ENCODE assay signal across 9 mouse cellular contexts in genomic region chr7:16103760-16104159, GRCm38 (mm10). TPM values are rescaled to one million over a fixed set of nuclear protein-coding genes. Genes with fewer than 3 reads are reported as not detected.
DNase-seq lines count a peak whose midpoint lies in the region; ATAC-seq and TF ChIP-seq lines count a peak whose summit lies in the region.
"Had no signal": no experiment of that assay in that cellular context is flagged by ENCODE, and none has a peak within 500 bp of the region (broad histone marks: within the 10 kb centered on the region; RNA-seq: fewer than 3 reads in every experiment).

No protein-coding gene starts in this region.

- no peak overlapping the region for H3K4me3 ChIP-seq in forebrain, embryonic 13.5 days
- no peak overlapping the region for H3K4me3 ChIP-seq in forebrain, embryonic 10.5 days
- 0 out of 2 replicates have a peak overlapping the region, but pooled peaks have one; percentile 10 for H3K4me3 ChIP-seq in E14TG2a.4 (replicated peaks; ENCODE audit: low read length)
- no peak overlapping the region for H3K4me3 ChIP-seq in embryonic facial prominence, embryonic 15.5 days (replicated peaks)

- no peaks in the 10 kb centered on the region for H3K27me3 ChIP-seq in forebrain, embryonic 13.5 days
- no peaks in the 10 kb centered on the region for H3K27me3 ChIP-seq in forebrain, embryonic 10.5 days (ENCODE audit: poor library complexity, severe bottlenecking)
- H3K27me3 ChIP-seq in E14TG2a.4 (ENCODE audit: insufficient read depth, low read length), result no peaks in the 10 kb centered on the region
- no peaks in the 10 kb centered on the region for H3K27me3 ChIP-seq in embryonic facial prominence, embryonic 15.5 days

- peak overlapping the region; percentile 37; the same call in 1 of the 2 replicates for H3K27ac ChIP-seq in forebrain, embryonic 13.5 days
- H3K27ac ChIP-seq in forebrain, embryonic 10.5 days, result no peak overlapping the region
- H3K27ac ChIP-seq in embryonic facial prominence, embryonic 15.5 days (replicated peaks), result peak overlapping the region; percentile 48

- H3K4me1 ChIP-seq in forebrain, embryonic 13.5 days, result peaks cover 29% of the 10 kb centered on the region
- peaks cover 28% of the 10 kb centered on the region for H3K4me1 ChIP-seq in forebrain, embryonic 10.5 days
- H3K4me1 ChIP-seq in E14TG2a.4 (replicated peaks; ENCODE audit: low read depth, low read length), result peaks cover 75% of the 10 kb centered on the region
- H3K4me1 ChIP-seq in embryonic facial prominence, embryonic 15.5 days, result peaks cover 50% of the 10 kb centered on the region

- no peaks in the 10 kb centered on the region for H3K9me3 ChIP-seq in forebrain, embryonic 13.5 days (replicated peaks)
- H3K9me3 ChIP-seq in forebrain, embryonic 10.5 days, result no peaks in the 10 kb centered on the region
- H3K9me3 ChIP-seq in E14TG2a.4 (ENCODE audit: low read length), result no peaks in the 10 kb centered on the region
- no peaks in the 10 kb centered on the region for H3K9me3 ChIP-seq in embryonic facial prominence, embryonic 15.5 days (replicated peaks)

- no peak for TF ChIP-seq CTCF in E14TG2a.4 (conservative IDR thresholded peaks at IDR 0.05; ENCODE audit: low read length)

- 67% methylated on average over 6 of the region's 6 CpGs for WGBS in forebrain, embryonic 13.5 days
- 75% methylated on average over 6 of the region's 6 CpGs for WGBS in forebrain, embryonic 10.5 days
- WGBS in embryonic facial prominence, embryonic 15.5 days, result 48% methylated on average over 6 of the region's 6 CpGs

- no peak overlapping the region; the same call in 1 of the 2 replicates for H3K9ac ChIP-seq in forebrain, embryonic 13.5 days
- no peak overlapping the region for H3K9ac ChIP-seq in embryonic facial prominence, embryonic 15.5 days

- H3K36me3 ChIP-seq in forebrain, embryonic 13.5 days (ENCODE audit: poor library complexity, severe bottlenecking), result peaks cover 52% of the 10 kb centered on the region
- peaks cover 71% of the 10 kb centered on the region for H3K36me3 ChIP-seq in forebrain, embryonic 10.5 days (replicated peaks)
- H3K36me3 ChIP-seq in E14TG2a.4 (ENCODE audit: insufficient read depth, low read length), result peaks cover 87% of the 10 kb centered on the region
- peaks cover 60% of the 10 kb centered on the region for H3K36me3 ChIP-seq in embryonic facial prominence, embryonic 15.5 days

- ATAC-seq in forebrain, embryonic 13.5 days, result 0 out of 2 replicates have a peak, but pooled peaks have one; percentile 39
- peak; percentile 62; the same call in 1 of the 2 replicates for ATAC-seq in embryonic facial prominence, embryonic 15.5 days (ENCODE audit: insufficient number of reproducible peaks, low FRiP score, low TSS enrichment, low read depth)
- no peak for ATAC-seq in erythroblast, adult 5-6 weeks (replicated peaks; ENCODE audit: low FRiP score, poor library complexity, severe bottlenecking)

- no peak overlapping the region for H3K4me2 ChIP-seq in forebrain, embryonic 13.5 days
- no peak overlapping the region for H3K4me2 ChIP-seq in embryonic facial prominence, embryonic 15.5 days (replicated peaks)

- DNase-seq in forebrain, embryonic 10.5 days (ENCODE audit: extremely low spot score, low spot score), result no peak
- peak; percentile 82 for DNase-seq in left cerebral cortex, adult 11 months (ENCODE audit: low spot score)
- DNase-seq in right cerebral cortex, postnatal 25 days, result peak; percentile 82
- no peak for DNase-seq in thymus, postnatal 36 days

RNA-seq across cellular contexts. Expression of gene Napa, which starts 5.5 kb away (rescaled TPM):
- 166 and 186 TPM in 2 replicates for polyA plus RNA-seq in forebrain, embryonic 13.5 days (2015; fragmentation: Nextera tagmentation; extraction: Ambion mirVana)
- polyA plus RNA-seq in forebrain, embryonic 10.5 days (2016; fragmentation: Nextera tagmentation; extraction: Ambion mirVana), result 169 and 171 TPM in 2 replicates
- 244 and 245 TPM in 2 replicates for polyA plus RNA-seq in embryonic facial prominence, embryonic 15.5 days (2015; fragmentation: Nextera tagmentation; extraction: Ambion mirVana)
- total RNA-seq in erythroblast, adult 5-6 weeks (2015; ENCODE audit: low replicate concordance), result 106 and 149 TPM in 2 replicates
- total RNA-seq in erythroblast, adult 5-6 weeks (2017; ENCODE audit: low replicate concordance), result 82.2 and 96.3 TPM in 2 replicates

RNA-seq across cellular contexts. Expression of gene Kptn, which starts 15.9 kb away (rescaled TPM):
- polyA plus RNA-seq in forebrain, embryonic 13.5 days (2015; fragmentation: Nextera tagmentation; extraction: Ambion mirVana), result 37.2 and 38.4 TPM in 2 replicates
- polyA plus RNA-seq in forebrain, embryonic 10.5 days (2016; fragmentation: Nextera tagmentation; extraction: Ambion mirVana), result 26.0 and 28.8 TPM in 2 replicates
- polyA plus RNA-seq in embryonic facial prominence, embryonic 15.5 days (2015; fragmentation: Nextera tagmentation; extraction: Ambion mirVana), result 31.1 and 33.9 TPM in 2 replicates
- 2.3 and 2.5 TPM in 2 replicates for total RNA-seq in erythroblast, adult 5-6 weeks (2015; ENCODE audit: low replicate concordance)
- total RNA-seq in erythroblast, adult 5-6 weeks (2017; ENCODE audit: low replicate concordance), result 3.3 and 12.5 TPM in 2 replicates

RNA-seq across cellular contexts. Expression of gene Slc8a2, which starts 25.9 kb away (rescaled TPM):
- 0.67 and 0.68 TPM in 2 replicates for polyA plus RNA-seq in forebrain, embryonic 13.5 days (2015; fragmentation: Nextera tagmentation; extraction: Ambion mirVana)
- 0.22 and 0.34 TPM in 2 replicates for polyA plus RNA-seq in forebrain, embryonic 10.5 days (2016; fragmentation: Nextera tagmentation; extraction: Ambion mirVana)
- 0.25 and 0.35 TPM in 2 replicates for polyA plus RNA-seq in embryonic facial prominence, embryonic 15.5 days (2015; fragmentation: Nextera tagmentation; extraction: Ambion mirVana)
- not detected in 2 replicates for total RNA-seq in erythroblast, adult 5-6 weeks (2015; ENCODE audit: low replicate concordance)
- not detected in 2 replicates for total RNA-seq in erythroblast, adult 5-6 weeks (2017; ENCODE audit: low replicate concordance)

RNA-seq across cellular contexts. Expression of gene Zfp541, which starts 42.1 kb away (rescaled TPM):
- polyA plus RNA-seq in forebrain, embryonic 13.5 days (2015; fragmentation: Nextera tagmentation; extraction: Ambion mirVana), result not detected in 2 replicates
- 0.10 TPM in 1 of 2 replicates, not detected in the other for polyA plus RNA-seq in forebrain, embryonic 10.5 days (2016; fragmentation: Nextera tagmentation; extraction: Ambion mirVana)
- 0.13 and 0.15 TPM in 2 replicates for polyA plus RNA-seq in embryonic facial prominence, embryonic 15.5 days (2015; fragmentation: Nextera tagmentation; extraction: Ambion mirVana)
- total RNA-seq in erythroblast, adult 5-6 weeks (2015; ENCODE audit: low replicate concordance), result not detected in 2 replicates
- total RNA-seq in erythroblast, adult 5-6 weeks (2017; ENCODE audit: low replicate concordance), result 0.28 TPM in 1 of 2 replicates, not detected in the other
- total RNA-seq: common myeloid progenitor, adult 5-6 weeks had no signal

RNA-seq across cellular contexts. Expression of gene Bicra, which starts 56.0 kb away (rescaled TPM):
- 8.4 and 8.5 TPM in 2 replicates for polyA plus RNA-seq in forebrain, embryonic 13.5 days (2015; fragmentation: Nextera tagmentation; extraction: Ambion mirVana)
- polyA plus RNA-seq in forebrain, embryonic 10.5 days (2016; fragmentation: Nextera tagmentation; extraction: Ambion mirVana), result 7.0 and 7.7 TPM in 2 replicates
- polyA plus RNA-seq in embryonic facial prominence, embryonic 15.5 days (2015; fragmentation: Nextera tagmentation; extraction: Ambion mirVana), result 9.4 and 10.3 TPM in 2 replicates
- total RNA-seq in erythroblast, adult 5-6 weeks (2015; ENCODE audit: low replicate concordance), result 6.5 and 20.9 TPM in 2 replicates
- total RNA-seq in erythroblast, adult 5-6 weeks (2017; ENCODE audit: low replicate concordance), result 0.14 and 2.2 TPM in 2 replicates

Comparison
In these comparisons a context has a peak if more than half of its experiments do, and no peak if none do; other contexts are left out.
1. DNase-seq: peak in left cerebral cortex, adult 11 months (single experiment) and right cerebral cortex, postnatal 25 days (single experiment); none in forebrain, embryonic 10.5 days (single experiment) and thymus, postnatal 36 days (0 of 2).